Mouse (Mus musculus) spleen, adult 2 months (tissue): ENCODE results near the gene Ophn1. TPM values are rescaled to one million over a fixed set of nuclear protein-coding genes. Genes with fewer than 3 reads are reported as not detected.

Experiments used
- DNase-seq, 2 experiments: peaks; one replicate each; pipeline versions ENCODE4 v3.0.0 to v3.0.0-alpha.2; 2012 to 2021; ENCODE audit warnings: low spot score in 2 of 2, low read depth in 1 of 2
- H3K27ac ChIP-seq: fragments of 200-500 bp; 2 replicates; pipeline ENCODE4 v1.5.1; 2012; ENCODE audit warnings: low read length, inconsistent platforms; ENCODE audit not compliant: insufficient read depth
- H3K27me3 ChIP-seq: fragments of 200-500 bp; 2 replicates; pipeline ENCODE4 v1.6.1; 2012; ENCODE audit warnings: mild to moderate bottlenecking, moderate library complexity, low read length, inconsistent platforms; ENCODE audit not compliant: control insufficient read depth, insufficient read depth
- H3K36me3 ChIP-seq: fragments of 200-500 bp; 2 replicates; pipeline ENCODE4 v1.6.1; 2012; ENCODE audit warnings: mild to moderate bottlenecking, low read length, inconsistent platforms; ENCODE audit not compliant: control insufficient read depth, insufficient read depth
- H3K4me1 ChIP-seq: fragments of 200-500 bp; 2 replicates; pipeline ENCODE4 v1.6.1; 2011; ENCODE audit warnings: inconsistent platforms; ENCODE audit not compliant: control insufficient read depth, insufficient read depth, insufficient read length
- H3K4me3 ChIP-seq: fragments of 200-500 bp; 2 replicates; pipeline ENCODE4 v1.5.1; 2011; ENCODE audit warnings: mild to moderate bottlenecking, inconsistent platforms; ENCODE audit not compliant: insufficient read depth, insufficient read length; ENCODE audit errors: extremely low read depth
- CTCF ChIP-seq: fragments of 200-500 bp; IDR thresholded peaks from 2 replicates; pipeline ENCODE4 v1.5.1; 2011; ENCODE audit warnings: mild to moderate bottlenecking, inconsistent platforms; ENCODE audit not compliant: insufficient read depth, insufficient read length, insufficient replicate concordance; ENCODE audit errors: extremely low read depth
- POLR2A ChIP-seq: fragments of 200-500 bp; IDR thresholded peaks from 2 replicates; pipeline ENCODE4 v1.6.1; 2011; ENCODE audit warnings: low read depth, low read length, inconsistent platforms
- WGBS: fragments of 180-500 bp; shearing (Covaris S2); methylation state at CpG from one replicate; pipeline ENCODE4 v1.1.7; 2018; 5-methylcytosine and 5-hydroxymethylcytosine counted together
- polyA plus RNA-seq: library from polyadenylated mRNA; depleted of rRNA; stranded (reverse); fragments of >200 nt; gene quantifications from 2 replicates; pipeline ENCODE4 v1.2.3, GENCODE M21; 2012

Gene Ophn1
- polyA plus RNA-seq, 1 experiment = 0.68 TPM

DNA sequence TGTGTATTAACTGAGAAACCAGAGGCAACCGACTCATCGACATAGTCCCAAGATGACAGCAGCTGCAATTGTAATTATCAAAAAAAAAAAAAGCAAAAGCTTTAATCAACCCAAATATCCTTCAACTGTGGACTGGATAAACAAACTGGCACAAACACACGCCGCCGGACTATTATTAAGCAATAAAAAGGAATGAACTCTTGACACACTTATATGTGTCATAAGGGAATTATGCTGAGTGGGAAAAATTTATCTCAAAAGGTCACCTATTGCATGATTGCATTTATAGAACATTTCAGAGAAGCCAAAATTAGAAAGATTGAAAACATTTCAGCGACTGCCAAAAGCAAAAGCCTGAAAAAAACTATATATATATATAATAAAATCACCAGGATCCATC, 40.0 kb downstream of the Ophn1 start:
- Histone ChIP-seq H3K27me3 (no peaks in the 10 kb centered on the region), H3K4me3 (no peak overlapping the region), H3K27ac (no peak overlapping the region), H3K36me3 (no peaks in the 10 kb centered on the region), H3K4me1 (no peaks in the 10 kb centered on the region)
- 86% methylated on average over 6 of the region's 6 CpGs for WGBS
- TF ChIP-seq CTCF (no peak), POLR2A (no peak)
- no peak for DNase-seq

DNA sequence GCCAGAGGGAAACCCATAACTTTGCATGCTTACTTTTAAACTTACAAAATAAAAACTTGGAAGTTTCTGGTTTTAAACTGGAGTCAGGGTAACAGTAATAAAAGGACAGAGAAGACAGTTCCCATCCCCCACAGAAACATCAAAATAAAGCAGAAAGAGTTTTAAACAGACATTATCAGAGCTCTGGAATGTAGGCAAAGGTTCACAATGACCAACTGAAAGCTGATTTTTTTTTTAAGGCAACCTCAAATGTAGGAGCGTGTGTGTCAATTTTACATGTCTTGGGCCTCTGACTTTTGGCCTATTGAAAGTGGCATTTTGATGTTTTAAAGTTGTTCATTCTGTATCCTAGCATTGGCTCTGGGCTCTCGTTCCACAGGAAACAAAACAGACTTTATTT, 49.2 kb downstream of the Ophn1 start:
- no peaks in the 10 kb centered on the region for H3K27me3 ChIP-seq
- no peak overlapping the region for H3K4me3 ChIP-seq
- no peaks in the 10 kb centered on the region for H3K36me3 ChIP-seq
- WGBS = 78% methylated on average over 2 of the region's 2 CpGs
- DNase-seq = no peak
- H3K27ac ChIP-seq = no peak overlapping the region
- H3K4me1 ChIP-seq = no peaks in the 10 kb centered on the region
- TF ChIP-seq CTCF (no peak), POLR2A (no peak)

DNA sequence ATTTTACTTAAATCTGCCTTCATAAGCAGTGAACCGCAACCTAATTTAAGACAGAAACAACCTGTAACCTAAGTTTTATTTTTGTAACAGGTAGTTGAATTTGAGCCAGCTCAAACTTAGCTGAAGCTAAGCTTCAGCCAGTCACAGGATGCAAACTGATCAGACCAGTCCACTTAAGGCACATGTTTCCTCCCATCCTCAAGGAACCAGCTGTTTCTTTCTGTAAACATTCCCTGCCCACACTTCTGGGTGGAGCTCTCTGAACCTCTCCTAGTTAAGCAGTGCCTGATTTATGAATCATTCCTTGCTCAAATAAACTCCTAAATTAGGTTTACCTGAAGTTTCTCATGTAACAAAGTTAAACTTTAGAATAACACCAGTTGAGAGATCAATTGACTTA, 54.8 kb downstream of the Ophn1 start:
- 88% methylated on average over 1 of the region's 1 CpGs for WGBS
- H3K4me1 ChIP-seq = no peaks in the 10 kb centered on the region
- no peak for DNase-seq
- H3K4me3 ChIP-seq = no peak overlapping the region
- no peaks in the 10 kb centered on the region for H3K27me3 ChIP-seq
- no peak overlapping the region for H3K27ac ChIP-seq
- no peak for TF ChIP-seq POLR2A
- no peak for TF ChIP-seq CTCF
- no peaks in the 10 kb centered on the region for H3K36me3 ChIP-seq

DNA sequence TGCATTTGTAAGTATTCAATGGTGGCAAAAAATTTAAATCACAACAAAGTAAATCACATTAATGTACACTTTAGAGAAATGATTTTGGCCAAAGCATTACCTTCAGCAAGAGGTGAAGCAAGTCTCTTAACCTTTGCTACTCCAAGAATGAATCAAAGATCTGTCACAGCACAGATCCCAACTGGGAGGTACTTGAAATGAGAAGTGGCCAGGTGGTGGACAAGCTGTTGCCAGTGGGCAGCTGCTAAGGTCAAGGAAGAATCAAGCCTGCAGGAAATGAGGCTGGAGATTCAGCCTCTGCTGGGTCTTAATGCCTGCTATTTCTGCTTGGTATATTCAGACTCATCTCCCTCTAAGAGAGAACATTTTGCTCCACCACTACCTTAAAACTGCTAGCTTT, 87.0 kb downstream of the Ophn1 start:
- Histone ChIP-seq H3K4me1 (no peaks in the 10 kb centered on the region), H3K27me3 (no peaks in the 10 kb centered on the region), H3K36me3 (no peaks in the 10 kb centered on the region), H3K27ac (no peak overlapping the region), H3K4me3 (no peak overlapping the region)
- TF ChIP-seq CTCF (no peak), POLR2A (no peak)
- no peak for DNase-seq

DNA sequence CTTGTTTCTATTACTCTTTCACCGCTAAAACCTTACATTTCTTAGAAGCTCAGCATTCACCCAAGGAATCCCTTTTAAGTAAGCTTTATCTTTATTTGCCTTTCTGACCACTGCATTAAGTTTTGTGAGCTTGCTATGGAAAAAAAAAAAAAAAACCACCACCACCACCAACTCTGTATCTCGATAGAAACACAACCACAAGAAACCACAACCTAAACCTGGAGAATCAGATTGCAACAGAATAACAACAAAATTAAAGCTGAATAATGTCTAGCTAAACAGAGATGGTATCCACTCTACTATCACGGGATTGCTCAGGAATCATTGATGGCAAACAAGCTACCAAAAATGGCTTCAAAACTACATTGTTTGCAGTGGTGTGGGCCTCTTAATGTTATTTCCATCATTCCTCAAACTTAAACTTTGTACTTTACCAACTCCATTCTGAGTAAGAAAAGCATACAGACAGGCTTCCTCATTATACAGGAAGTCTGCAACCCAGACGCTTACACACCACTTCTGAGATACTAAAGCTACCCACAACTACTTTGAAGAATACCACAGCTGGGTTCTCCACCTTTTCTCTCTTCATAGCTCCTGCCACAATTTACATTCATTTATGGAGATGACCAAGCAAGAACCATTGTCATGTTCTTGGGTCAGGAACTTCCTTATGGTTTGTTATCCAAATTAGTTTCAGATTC, 116.4 kb downstream of the Ophn1 start:
- no peaks in the 10 kb centered on the region for H3K36me3 ChIP-seq
- H3K27me3 ChIP-seq = no peaks in the 10 kb centered on the region
- no peaks in the 10 kb centered on the region for H3K4me1 ChIP-seq
- H3K27ac ChIP-seq = no peak overlapping the region
- DNase-seq = no peak
- H3K4me3 ChIP-seq = no peak overlapping the region
- TF ChIP-seq CTCF (no peak), POLR2A (no peak)
- 29% methylated on average over 4 of the region's 4 CpGs for whole genome bisulfite sequencing

DNA sequence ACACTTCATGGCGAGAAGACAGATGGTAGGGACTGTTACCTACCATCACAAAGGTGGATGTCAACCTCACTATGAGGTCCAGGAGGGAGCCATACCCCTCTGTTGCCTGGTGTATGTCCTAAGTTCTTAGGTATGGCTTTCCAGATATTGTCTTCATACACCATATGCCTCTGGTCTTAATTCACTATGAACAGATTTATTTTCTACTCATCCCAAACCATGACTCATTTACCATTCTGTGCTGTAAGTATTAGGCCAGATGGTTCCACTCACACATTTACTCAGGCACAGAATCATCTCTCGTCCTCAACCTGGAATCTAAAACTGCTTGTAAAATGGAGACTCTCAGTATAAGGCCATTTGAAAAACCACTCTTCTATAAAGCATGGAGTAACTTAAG, 135.7 kb downstream of the Ophn1 start:
- no peak overlapping the region for H3K27ac ChIP-seq
- WGBS = 70% methylated on average over 2 of the region's 2 CpGs
- H3K27me3 ChIP-seq = no peaks in the 10 kb centered on the region
- H3K4me3 ChIP-seq = no peak overlapping the region
- H3K4me1 ChIP-seq = no peaks in the 10 kb centered on the region
- DNase-seq = no peak
- H3K36me3 ChIP-seq = no peaks in the 10 kb centered on the region
- TF ChIP-seq POLR2A (no peak), CTCF (no peak)

DNA sequence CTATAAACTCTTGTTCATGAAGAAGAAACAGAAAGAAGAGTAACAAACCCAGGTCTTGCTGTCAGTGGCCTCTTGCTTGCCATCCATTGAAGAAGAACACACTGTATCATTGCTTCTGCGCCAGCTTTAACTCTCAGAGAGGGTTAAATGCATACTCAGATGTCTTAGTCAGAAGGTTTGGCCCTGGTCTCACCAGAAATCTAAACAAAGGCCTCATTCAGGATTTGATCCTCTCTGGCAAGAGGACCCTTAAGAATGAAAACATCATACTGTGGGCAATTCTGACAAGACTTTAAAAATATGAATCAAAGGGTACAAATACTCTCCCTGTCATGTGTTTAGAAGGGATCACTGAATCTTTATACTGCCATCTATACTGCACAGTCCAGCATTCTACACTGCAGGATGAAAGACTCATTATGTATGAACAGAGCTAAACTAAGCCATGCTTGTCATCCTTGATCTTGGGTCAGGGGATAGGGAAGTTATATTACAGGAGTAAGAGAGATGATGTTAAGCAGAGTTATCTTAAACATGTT, 139.5 kb downstream of the Ophn1 start:
- DNase-seq = no peak
- 83% methylated on average over 1 of the region's 1 CpGs for WGBS
- H3K27me3 ChIP-seq = no peaks in the 10 kb centered on the region
- H3K27ac ChIP-seq = no peak overlapping the region
- no peaks in the 10 kb centered on the region for H3K4me1 ChIP-seq
- no peak overlapping the region for H3K4me3 ChIP-seq
- TF ChIP-seq POLR2A (no peak), CTCF (no peak)
- no peaks in the 10 kb centered on the region for H3K36me3 ChIP-seq
